Mouse (Mus musculus): Measurements from ENCODE around the gene Cnksr3. TPM values are rescaled to one million over a fixed set of nuclear protein-coding genes. Genes with fewer than 3 reads are reported as not detected.

The Cnksr3 gene
- 10 to 100 TPM; 10.4 to 17.2 TPM for total RNA-seq (2021)
- long read RNA-seq, experiment 1, transcript Cnksr3-201 (13 exons, 3,447 nt) = major isoform, 5 of 6 reads
- long read RNA-seq, experiment 1, partial matches to known transcripts = 1 of 6 reads
- long read RNA-seq, experiment 1, other reads (novel, unspliced or antisense) = 0 of 6 reads
- long read RNA-seq, experiment 2, transcript Cnksr3-201 (13 exons, 3,447 nt) = major isoform, 9 of 14 reads
- long read RNA-seq, experiment 2, partial matches to known transcripts = 3 of 14 reads
- long read RNA-seq, experiment 2, other reads (novel, unspliced or antisense) = 2 of 14 reads

GRCm38 (mm10) chr10:7211696-7212482, at the start of gene Cnksr3:
Gene Cnksr3, minus strand, starts transcription at chr10:7212237.
- DNase-seq (ENCODE audit: low spot score in 2 of 2) = peak; percentile 97 to 98

GRCm38 (mm10) chr10:7260166-7261108, 48.4 kb upstream of the Cnksr3 start:
- DNase-seq (ENCODE audit: low spot score in 2 of 2) = no peak

GRCm38 (mm10) chr10:7258607-7259006, 46.6 kb upstream of the Cnksr3 start:
- no peak for DNase-seq (ENCODE audit: low spot score in 2 of 2)

- no peak for DNase-seq (ENCODE audit: low spot score in 2 of 2)
Measured at GRCm38 (mm10) chr10:7250455-7250854, 38.4 kb upstream of the Cnksr3 start.

- no peak for DNase-seq (ENCODE audit: low spot score in 2 of 2)
Measured at GRCm38 (mm10) chr10:7234601-7235000, 22.6 kb upstream of the Cnksr3 start.

- no peak for DNase-seq (ENCODE audit: low spot score in 2 of 2)
Measured at GRCm38 (mm10) chr10:7217551-7218127, 5.6 kb upstream of the Cnksr3 start.

- DNase-seq (ENCODE audit: low spot score in 2 of 2) = no peak
Measured at GRCm38 (mm10) chr10:7214718-7215117, 2.7 kb upstream of the Cnksr3 start.

GRCm38 (mm10) chr10:7213066-7213630, 1.1 kb upstream of the Cnksr3 start:
- DNase-seq (ENCODE audit: low spot score in 2 of 2) = no peak

- no peak for DNase-seq (ENCODE audit: low spot score in 2 of 2)
Measured at GRCm38 (mm10) chr10:7212537-7212936, 500 bp upstream of the Cnksr3 start.

GRCm38 (mm10) chr10:7210991-7211695, 894 bp downstream of the Cnksr3 start:
- peak; percentile 69 to 74 for DNase-seq (ENCODE audit: low spot score in 2 of 2)

- DNase-seq (ENCODE audit: low spot score in 2 of 2) = no peak
Measured at GRCm38 (mm10) chr10:7209691-7210455, 2.2 kb downstream of the Cnksr3 start.

- no peak for DNase-seq (ENCODE audit: low spot score in 2 of 2)
Measured at GRCm38 (mm10) chr10:7208859-7209441, 3.1 kb downstream of the Cnksr3 start.

- no peak for DNase-seq (ENCODE audit: low spot score in 2 of 2)
Measured at GRCm38 (mm10) chr10:7207301-7207700, 4.7 kb downstream of the Cnksr3 start.

- DNase-seq (ENCODE audit: low spot score in 2 of 2) = no peak
Measured at GRCm38 (mm10) chr10:7206571-7206970, 5.5 kb downstream of the Cnksr3 start.

- no peak for DNase-seq (ENCODE audit: low spot score in 2 of 2)
Measured at GRCm38 (mm10) chr10:7205576-7205975, 6.5 kb downstream of the Cnksr3 start.

GRCm38 (mm10) chr10:7204953-7205352, 7.1 kb downstream of the Cnksr3 start:
- no peak for DNase-seq (ENCODE audit: low spot score in 2 of 2)

- DNase-seq (ENCODE audit: low spot score in 2 of 2) = peak in 1 of 2 experiments; percentile 28
Measured at GRCm38 (mm10) chr10:7202576-7202975, 9.5 kb downstream of the Cnksr3 start.

GRCm38 (mm10) chr10:7200665-7201064, 11.4 kb downstream of the Cnksr3 start:
- DNase-seq (ENCODE audit: low spot score in 2 of 2) = no peak

- DNase-seq (ENCODE audit: low spot score in 2 of 2) = no peak
Measured at GRCm38 (mm10) chr10:7198201-7198600, 13.8 kb downstream of the Cnksr3 start.
